Mouse (Mus musculus) ES-Bruce4 (cell line): Measurements from ENCODE around the gene Gp1ba. TPM values are rescaled to one million over a fixed set of nuclear protein-coding genes. Genes with fewer than 3 reads are reported as not detected.
A peak's percentile ranks its signal among the peaks of the same experiment; 100 is the strongest.

Experiments
- H3K27ac ChIP-seq: 2 replicates; pipeline ENCODE4 v1.5.1; 2012; ENCODE audit warnings: low read length, inconsistent platforms; ENCODE audit not compliant: insufficient read depth
- H3K27me3 ChIP-seq: 2 replicates; pipeline ENCODE4 v1.6.1; 2012; ENCODE audit warnings: mild to moderate bottlenecking, low read length, inconsistent platforms; ENCODE audit not compliant: control insufficient read depth, poor library complexity, insufficient read depth, severe bottlenecking
- H3K36me3 ChIP-seq: 2 replicates; pipeline ENCODE4 v1.6.1; 2012; ENCODE audit warnings: inconsistent platforms, mild to moderate bottlenecking, low read length, moderate library complexity; ENCODE audit not compliant: control insufficient read depth, poor library complexity, insufficient read depth, severe bottlenecking
- H3K4me1 ChIP-seq: one replicate; pipeline ENCODE4 v1.8.1; 2011; ENCODE audit warnings: low read length; ENCODE audit not compliant: control insufficient read depth, insufficient read depth
- H3K4me3 ChIP-seq: 2 replicates; pipeline ENCODE4 v1.5.1; 2011; ENCODE audit warnings: low read depth, mild to moderate bottlenecking, low read length
- H3K9ac ChIP-seq: 2 replicates; pipeline ENCODE4 v1.6.1; 2012; ENCODE audit warnings: low read depth, mild to moderate bottlenecking, inconsistent platforms; ENCODE audit not compliant: poor library complexity, severe bottlenecking
- H3K9me3 ChIP-seq: replicated peaks from 2 replicates; pipeline ENCODE4 v1.6.1; 2012; ENCODE audit warnings: mild to moderate bottlenecking, low read length, inconsistent platforms; ENCODE audit not compliant: control insufficient read depth, poor library complexity, insufficient read depth, severe bottlenecking
- CTCF ChIP-seq: IDR thresholded peaks from one replicate; pipeline ENCODE4 v1.8.1; 2011; ENCODE audit warnings: low read depth, low read length
- EP300 ChIP-seq: IDR thresholded peaks from 2 replicates; pipeline ENCODE4 v1.6.1; 2011; ENCODE audit warnings: low read depth, low read length; ENCODE audit not compliant: insufficient read depth
- POLR2A ChIP-seq: IDR thresholded peaks from one replicate; pipeline ENCODE4 v1.8.1; 2011; ENCODE audit warnings: low read length; ENCODE audit not compliant: insufficient read depth
- polyA plus RNA-seq: library from polyadenylated mRNA; stranded (reverse); fragments of >200 nt; gene quantifications from 2 replicates; pipeline ENCODE4 v1.2.4, GENCODE M21; 2011; ENCODE audit warnings: low read depth; ENCODE audit not compliant: missing spikeins, insufficient read depth, insufficient read length

The Gp1ba gene
- polyA plus RNA-seq, 1 experiment: not detected

DNA sequence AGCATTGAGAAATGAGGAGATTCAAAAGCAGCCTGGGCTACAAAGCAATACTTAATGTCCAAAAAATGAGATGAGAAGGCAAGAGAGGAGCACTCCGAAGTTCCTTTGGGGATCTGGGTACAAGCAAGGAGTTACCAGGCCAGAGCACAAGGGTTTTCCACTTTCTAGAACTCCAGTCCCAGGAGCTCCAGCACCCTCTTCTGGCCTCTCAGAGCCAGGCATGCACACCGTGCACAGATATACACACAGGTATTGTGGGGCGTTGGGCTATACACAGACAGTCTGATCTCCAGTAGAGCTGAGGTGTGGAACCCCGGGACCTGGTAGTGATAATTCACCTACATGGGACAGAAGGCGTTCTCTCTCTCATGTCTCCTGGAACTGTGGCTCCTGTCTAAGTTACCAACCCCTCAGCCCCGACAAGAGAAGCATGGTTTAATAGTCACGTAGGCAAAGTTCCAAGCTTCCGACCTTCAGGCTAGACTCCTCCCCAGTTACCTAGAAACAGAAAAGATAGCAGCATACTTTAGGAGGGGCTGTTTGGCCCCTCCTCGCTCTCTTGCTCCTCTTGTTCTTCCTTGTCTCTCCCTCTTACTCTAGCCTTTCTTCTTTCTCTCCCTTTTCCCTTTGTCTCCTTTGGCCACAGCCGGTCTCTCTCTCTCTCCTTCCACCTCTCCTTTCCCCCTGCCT lies 15.7 kb upstream of the Gp1ba start:
- no peaks in the 10 kb centered on the region for H3K36me3 ChIP-seq
- H3K27ac ChIP-seq: no peak overlapping the region
- H3K9ac ChIP-seq: no peak overlapping the region
- H3K9me3 ChIP-seq: no peaks in the 10 kb centered on the region
- H3K4me3 ChIP-seq: no peak overlapping the region
- H3K27me3 ChIP-seq: no peaks in the 10 kb centered on the region
- H3K4me1 ChIP-seq: peaks cover 3% of the 10 kb centered on the region
- TF ChIP-seq EP300: no peak
- TF ChIP-seq CTCF: peak; percentile 74
- no peak for TF ChIP-seq POLR2A

DNA sequence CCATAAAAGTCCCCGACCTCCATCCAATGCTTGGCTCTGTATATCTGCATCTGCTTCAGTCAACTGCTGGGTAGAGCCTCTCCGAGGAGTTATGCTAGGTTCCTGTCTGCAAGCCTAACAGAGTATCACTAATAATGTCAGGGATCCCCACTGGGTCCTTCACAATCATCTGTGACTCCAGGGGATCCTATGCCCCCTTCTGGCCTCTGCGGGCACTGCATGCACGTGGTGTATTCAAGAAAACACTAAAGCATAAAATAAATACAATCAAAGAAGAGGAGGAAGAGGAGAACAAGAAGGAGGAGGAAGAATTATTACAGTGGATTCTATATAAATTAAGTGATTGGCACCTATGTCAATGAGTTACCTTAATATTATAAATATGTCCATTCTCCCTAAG lies 13.4 kb upstream of the Gp1ba start:
- no peak overlapping the region for H3K9ac ChIP-seq
- no peaks in the 10 kb centered on the region for H3K36me3 ChIP-seq
- no peaks in the 10 kb centered on the region for H3K9me3 ChIP-seq
- H3K4me3 ChIP-seq: no peak overlapping the region
- no peaks in the 10 kb centered on the region for H3K27me3 ChIP-seq
- H3K4me1 ChIP-seq: peaks cover 3% of the 10 kb centered on the region
- no peak overlapping the region for H3K27ac ChIP-seq
- TF ChIP-seq CTCF (peak; percentile 67), EP300 (no peak)

GRCm38 (mm10) chr11:70626877-70627276 lies 12.0 kb upstream of the Gp1ba start:
- Histone ChIP-seq H3K9ac (no peak overlapping the region), H3K36me3 (no peaks in the 10 kb centered on the region), H3K4me3 (no peak overlapping the region), H3K9me3 (no peaks in the 10 kb centered on the region), H3K27ac (peak overlapping the region; percentile 10; the same call in 1 of the 2 replicates), H3K4me1 (peaks cover 3% of the 10 kb centered on the region), H3K27me3 (no peaks in the 10 kb centered on the region)
- TF ChIP-seq CTCF: no peak
- no peak for TF ChIP-seq POLR2A
- TF ChIP-seq EP300: no peak

- Histone ChIP-seq H3K27ac (no peak overlapping the region), H3K4me3 (no peak overlapping the region), H3K9me3 (no peaks in the 10 kb centered on the region), H3K27me3 (no peaks in the 10 kb centered on the region), H3K9ac (no peak overlapping the region), H3K36me3 (no peaks in the 10 kb centered on the region), H3K4me1 (peaks cover 3% of the 10 kb centered on the region)
- no peak for TF ChIP-seq CTCF
- no peak for TF ChIP-seq EP300
- no peak for TF ChIP-seq POLR2A
These were observed 10.5 kb upstream of the Gp1ba start for GRCm38 (mm10) chr11:70628431-70628830.

DNA sequence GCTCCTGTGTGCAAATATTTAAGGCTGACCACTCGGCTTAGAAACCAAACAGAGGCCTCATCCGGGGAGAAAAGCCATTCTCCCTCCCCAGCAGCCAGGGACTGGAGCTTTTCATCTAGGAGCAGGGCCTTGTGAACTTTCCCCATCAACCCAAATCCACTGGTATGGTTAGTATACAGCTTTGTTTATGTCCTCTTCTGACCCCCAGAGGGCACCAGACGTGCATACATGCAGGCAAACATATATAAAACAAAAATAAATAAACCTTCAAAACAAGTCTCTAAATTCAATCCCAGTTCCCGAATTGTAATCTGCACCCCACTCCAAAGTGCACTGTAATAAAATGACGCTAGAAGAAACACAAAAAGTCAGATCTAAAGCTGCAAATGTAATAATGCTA lies 9.4 kb upstream of the Gp1ba start:
- Histone ChIP-seq H3K36me3 (no peaks in the 10 kb centered on the region), H3K9ac (no peak overlapping the region), H3K4me1 (peaks cover 3% of the 10 kb centered on the region), H3K9me3 (no peaks in the 10 kb centered on the region), H3K27ac (no peak overlapping the region), H3K4me3 (no peak overlapping the region), H3K27me3 (no peaks in the 10 kb centered on the region)
- no peak for TF ChIP-seq EP300
- peak; percentile 8 for TF ChIP-seq CTCF
- no peak for TF ChIP-seq POLR2A

- H3K9ac ChIP-seq: no peak overlapping the region
- TF ChIP-seq EP300 (no peak), POLR2A (no peak), CTCF (no peak)
- no peaks in the 10 kb centered on the region for H3K36me3 ChIP-seq
- no peaks in the 10 kb centered on the region for H3K27me3 ChIP-seq
- no peak overlapping the region for H3K27ac ChIP-seq
- H3K4me1 ChIP-seq: peaks cover 3% of the 10 kb centered on the region
- no peaks in the 10 kb centered on the region for H3K9me3 ChIP-seq
- H3K4me3 ChIP-seq: no peak overlapping the region
These were observed 8.8 kb upstream of the Gp1ba start for GRCm38 (mm10) chr11:70630129-70630528.
